Comparison of ENCODE assay signal across 9 mouse cellular contexts in genomic region chr8:57540110-57540838, GRCm38 (mm10). TPM values are rescaled to one million over a fixed set of nuclear protein-coding genes. Genes with fewer than 3 reads are reported as not detected.
DNase-seq lines count a peak whose midpoint lies in the region; ATAC-seq and TF ChIP-seq lines count a peak whose summit lies in the region.
"Had no signal": no experiment of that assay in that cellular context is flagged by ENCODE, and none has a peak within 500 bp of the region (broad histone marks: within the 10 kb centered on the region; RNA-seq: fewer than 3 reads in every experiment).

No protein-coding gene starts in this region.

- no peak overlapping the region for H3K4me2 ChIP-seq in intestine, postnatal 0 days (replicated peaks; ENCODE audit: low read depth)
- no peak overlapping the region for H3K4me2 ChIP-seq in liver, embryonic 14.5 days (ENCODE audit: low read depth)
- H3K4me2 ChIP-seq in neural tube, embryonic 14.5 days (ENCODE audit: low read depth, low read length), result no peak overlapping the region

- H3K79me2 ChIP-seq in MEL (ENCODE audit: control insufficient read depth, insufficient read depth, low read length, poor library complexity), result no peaks in the 10 kb centered on the region

- no peaks in the 10 kb centered on the region for H3K9me3 ChIP-seq in MEL (replicated peaks; ENCODE audit: insufficient read depth, low read length)
- H3K9me3 ChIP-seq in intestine, postnatal 0 days (ENCODE audit: control insufficient read depth), result no peaks in the 10 kb centered on the region
- H3K9me3 ChIP-seq in liver, embryonic 14.5 days (ENCODE audit: control insufficient read depth, low read length), result no peaks in the 10 kb centered on the region
- H3K9me3 ChIP-seq in neural tube, embryonic 14.5 days (ENCODE audit: control insufficient read depth, low read length), result no peaks in the 10 kb centered on the region

- no peaks in the 10 kb centered on the region for H3K4me1 ChIP-seq in MEL (ENCODE audit: control insufficient read depth in 1 of 2, insufficient read depth in 2 of 2, low read length in 2 of 2)
- no peaks in the 10 kb centered on the region for H3K4me1 ChIP-seq in intestine, postnatal 0 days (replicated peaks; ENCODE audit: control insufficient read depth, insufficient read depth, low read length)
- no peaks in the 10 kb centered on the region for H3K4me1 ChIP-seq in liver, embryonic 14.5 days (replicated peaks; ENCODE audit: control insufficient read depth in 2 of 2, insufficient read depth in 2 of 2, low read length in 1 of 2)
- no peaks in the 10 kb centered on the region for H3K4me1 ChIP-seq in neural tube, embryonic 14.5 days (ENCODE audit: control insufficient read depth, insufficient read depth, low read length)
- no peaks in the 10 kb centered on the region for H3K4me1 ChIP-seq in thymus, adult 2 months (replicated peaks; ENCODE audit: control insufficient read depth, insufficient read depth, low read length)

- TF ChIP-seq RAD21 in MEL (IDR thresholded peaks at IDR 0.05; ENCODE audit: low read depth, low read length), result peak; percentile 95

- no peak overlapping the region for H3K9ac ChIP-seq in MEL (ENCODE audit: control insufficient read depth, low read depth, low read length, poor library complexity, severe bottlenecking)
- no peak overlapping the region for H3K9ac ChIP-seq in intestine, postnatal 0 days (ENCODE audit: low read depth, low read length)
- H3K9ac ChIP-seq in liver, embryonic 14.5 days (replicated peaks), result no peak overlapping the region
- H3K9ac ChIP-seq in neural tube, embryonic 14.5 days (replicated peaks; ENCODE audit: low read depth, low read length), result no peak overlapping the region

- peak; percentile 52 to 94 (median 72) for TF ChIP-seq CTCF in MEL (IDR thresholded peaks at IDR 0.05 in 2 of 3, conservative IDR thresholded peaks at IDR 0.05 in 1 of 3; ENCODE audit: control insufficient read depth in 1 of 3, insufficient read depth in 1 of 3, low read depth in 2 of 3, low read length in 3 of 3, poor library complexity in 1 of 3, severe bottlenecking in 1 of 3)
- TF ChIP-seq CTCF in intestine, postnatal 0 days (IDR thresholded peaks at IDR 0.05; ENCODE audit: low read depth), result peak; percentile 81
- peak; percentile 65 for TF ChIP-seq CTCF in liver, embryonic 14.5 days (IDR thresholded peaks at IDR 0.05; ENCODE audit: low read depth)
- no peak; the same call in 1 of the 2 replicates for TF ChIP-seq CTCF in thymus, adult 2 months (IDR thresholded peaks at IDR 0.05; ENCODE audit: borderline replicate concordance, control insufficient read depth, extremely low read depth, insufficient read depth, low read length, poor library complexity)

- no peak overlapping the region for H3K27ac ChIP-seq in MEL (ENCODE audit: control insufficient read depth, low read depth, low read length)
- H3K27ac ChIP-seq in intestine, postnatal 0 days (ENCODE audit: low read depth, low read length), result no peak overlapping the region
- H3K27ac ChIP-seq in liver, embryonic 14.5 days, result no peak overlapping the region
- no peak overlapping the region for H3K27ac ChIP-seq in neural tube, embryonic 14.5 days (ENCODE audit: low read depth, low read length)
- H3K27ac ChIP-seq in thymus, adult 2 months (ENCODE audit: control insufficient read depth, insufficient read depth, low read length), result no peak overlapping the region

- no peaks in the 10 kb centered on the region for H3K27me3 ChIP-seq in MEL (ENCODE audit: control insufficient read depth in 1 of 2, insufficient read depth in 2 of 2, low read length in 2 of 2)
- no peaks in the 10 kb centered on the region for H3K27me3 ChIP-seq in intestine, postnatal 0 days (replicated peaks; ENCODE audit: control insufficient read depth, insufficient read depth, low read length)
- no peaks in the 10 kb centered on the region for H3K27me3 ChIP-seq in liver, embryonic 14.5 days (ENCODE audit: control insufficient read depth, insufficient read depth, low read length)
- H3K27me3 ChIP-seq in neural tube, embryonic 14.5 days (ENCODE audit: control insufficient read depth, insufficient read depth, low read length), result no peaks in the 10 kb centered on the region
- no peaks in the 10 kb centered on the region for H3K27me3 ChIP-seq in thymus, adult 2 months (ENCODE audit: control insufficient read depth, insufficient read depth, low read length)

- no peak for TF ChIP-seq POLR2A in MEL (IDR thresholded peaks at IDR 0.05; ENCODE audit: control insufficient read depth in 1 of 2, insufficient read depth in 1 of 2, low read depth in 1 of 2, low read length in 2 of 2, poor library complexity in 1 of 2)
- TF ChIP-seq POLR2A in thymus, adult 2 months (IDR thresholded peaks at IDR 0.05; ENCODE audit: control insufficient read depth, extremely low read depth, insufficient read depth, low read length, poor library complexity), result no peak

- H3K36me3 ChIP-seq in MEL (ENCODE audit: control insufficient read depth in 1 of 2, insufficient read depth in 2 of 2, low read length in 2 of 2), result no peaks in the 10 kb centered on the region; a peak in 2 of 4 replicates
- H3K36me3 ChIP-seq in intestine, postnatal 0 days (ENCODE audit: control insufficient read depth, insufficient read depth), result peaks cover 14% of the 10 kb centered on the region
- no peaks in the 10 kb centered on the region for H3K36me3 ChIP-seq in liver, embryonic 14.5 days (replicated peaks; ENCODE audit: control insufficient read depth, insufficient read depth, low read depth)
- peaks cover 3% of the 10 kb centered on the region for H3K36me3 ChIP-seq in neural tube, embryonic 14.5 days (ENCODE audit: control insufficient read depth, insufficient read depth, low read length)
- H3K36me3 ChIP-seq in thymus, adult 2 months (ENCODE audit: control insufficient read depth, insufficient read depth, low read length), result peaks cover 29% of the 10 kb centered on the region

- DNase-seq in 3T3-L1 (ENCODE audit: low read depth, low spot score) (peak; percentile 91), MEL (ENCODE audit: low read depth, low spot score) (peak; percentile 84)
- DNase-seq in cerebellum, adult 9-10 months, result peak; percentile 90
- DNase-seq in frontal cortex, postnatal 14 days (ENCODE audit: low spot score in 2 of 2), result peak; percentile 34 to 72
- peak in 1 of 3 experiments; percentile 31 for DNase-seq in liver, embryonic 14.5 days (ENCODE audit: low read depth in 3 of 3, low spot score in 3 of 3)
- DNase-seq in thymus, adult 2 months, result peak; percentile 59

- WGBS in intestine, postnatal 0 days, result 49% methylated on average over 12 of the region's 12 CpGs
- WGBS in liver, embryonic 14.5 days (ENCODE audit: insufficient replicate concordance), result 41% methylated on average over 12 of the region's 12 CpGs
- WGBS in neural tube, embryonic 14.5 days, result 49% methylated on average over 12 of the region's 12 CpGs
- 60% methylated on average over 12 of the region's 12 CpGs for WGBS in thymus, adult 2 months

- no peak for ATAC-seq in intestine, postnatal 0 days
- no peak for ATAC-seq in liver, embryonic 14.5 days (ENCODE audit: insufficient read depth)
- ATAC-seq in neural tube, embryonic 14.5 days (ENCODE audit: low read depth), result peak; percentile 61

- no peak overlapping the region for H3K4me3 ChIP-seq in MEL (ENCODE audit: control insufficient read depth in 1 of 2, insufficient read depth in 1 of 2, low read depth in 2 of 2, low read length in 2 of 2)
- H3K4me3 ChIP-seq in intestine, postnatal 0 days (ENCODE audit: low read depth, low read length), result no peak overlapping the region
- no peak overlapping the region for H3K4me3 ChIP-seq in liver, embryonic 14.5 days (ENCODE audit: insufficient read depth in 1 of 2, low read depth in 2 of 2, low read length in 2 of 2)
- no peak overlapping the region for H3K4me3 ChIP-seq in neural tube, embryonic 14.5 days (ENCODE audit: low read depth, low read length)
- no peak overlapping the region for H3K4me3 ChIP-seq in thymus, adult 2 months (ENCODE audit: control insufficient read depth, insufficient read depth, low read length)
- H3K4me3 ChIP-seq: erythroblast, embryonic 14.5 days had no signal

- TF ChIP-seq EP300 in MEL (IDR thresholded peaks at IDR 0.05; ENCODE audit: low read depth in 1 of 2, low read length in 2 of 2), result no peak
- TF ChIP-seq EP300 in liver, embryonic 14.5 days (IDR thresholded peaks at IDR 0.05; ENCODE audit: low read depth), result no peak

TF ChIP-seq in MEL, 35 proteins besides CTCF, POLR2A, EP300 and RAD21 (continues in another document):
- TF ChIP-seq NRF1 (IDR thresholded peaks at IDR 0.05; ENCODE audit: insufficient read depth, low read depth, low read length, poor library complexity, severe bottlenecking) (no peak), MAZ (IDR thresholded peaks at IDR 0.05; ENCODE audit: low read depth, low read length) (peak; percentile 42; the same call in 1 of the 2 replicates), MEF2A (IDR thresholded peaks at IDR 0.05; ENCODE audit: extremely low read depth, insufficient replicate concordance, low read depth, low read length, poor library complexity, severe bottlenecking) (no peak), USF1 (IDR thresholded peaks at IDR 0.05; ENCODE audit: low read depth, low read length) (no peak), SIN3A (IDR thresholded peaks at IDR 0.05; ENCODE audit: low read length) (peak; percentile 46; the same call in 1 of the 2 replicates), SMC3 (IDR thresholded peaks at IDR 0.05; ENCODE audit: low read depth, low read length) (peak; percentile 94), GATA1 (IDR thresholded peaks at IDR 0.05; ENCODE audit: low read depth, low read length) (no peak; the same call in 1 of the 2 replicates), POLR2AphosphoS2 (IDR thresholded peaks at IDR 0.05; ENCODE audit: low read length) (no peak)

RNA-seq across cellular contexts. Expression of gene Hmgb2, which starts 28.6 kb away (rescaled TPM):
- total RNA-seq in MEL (2012; rRNA removed), result 126 and 160 TPM in 2 replicates
- polyA plus RNA-seq in MEL (2012; ENCODE audit: insufficient read depth in 1 of 2, insufficient read length in 2 of 2, low read depth in 1 of 2, low replicate concordance in 2 of 2, missing spikeins in 1 of 2), result 100 to 1,000 TPM; 220 to 399 TPM
- 197 and 201 TPM in 2 replicates for polyA plus RNA-seq in intestine, postnatal 0 days (2015; fragmentation: Nextera tagmentation; extraction: Ambion mirVana)
- 74.6 and 191 TPM in 2 replicates for polyA plus RNA-seq in liver, embryonic 14.5 days (2012; rRNA removed)
- polyA plus RNA-seq in liver, embryonic 14.5 days (2014; fragmentation: Nextera tagmentation; extraction: Ambion mirVana), result 280 and 300 TPM in 2 replicates
- 24.7 and 52.8 TPM in 2 replicates for polyA plus RNA-seq in neural tube, embryonic 14.5 days (2014; fragmentation: Nextera tagmentation; extraction: Ambion mirVana)
- polyA plus RNA-seq in thymus, adult 2 months (2012; rRNA removed), result 64.0 and 93.8 TPM in 2 replicates

RNA-seq across cellular contexts. Expression of gene Sap30, which starts 52.6 kb away (rescaled TPM):
- total RNA-seq in MEL (2012; rRNA removed), result 34.2 and 45.6 TPM in 2 replicates
- polyA plus RNA-seq in MEL (2012; ENCODE audit: insufficient read depth in 1 of 2, insufficient read length in 2 of 2, low read depth in 1 of 2, low replicate concordance in 2 of 2, missing spikeins in 1 of 2), result 10 to 100 TPM in 1 of 2 experiments, not detected in 1; 64.0 TPM
- 17.1 and 19.9 TPM in 2 replicates for polyA plus RNA-seq in intestine, postnatal 0 days (2015; fragmentation: Nextera tagmentation; extraction: Ambion mirVana)
- polyA plus RNA-seq in liver, embryonic 14.5 days (2012; rRNA removed), result 7.5 and 10.6 TPM in 2 replicates
- polyA plus RNA-seq in liver, embryonic 14.5 days (2014; fragmentation: Nextera tagmentation; extraction: Ambion mirVana), result 14.0 and 14.4 TPM in 2 replicates
- polyA plus RNA-seq in neural tube, embryonic 14.5 days (2014; fragmentation: Nextera tagmentation; extraction: Ambion mirVana), result 25.5 and 32.1 TPM in 2 replicates
- polyA plus RNA-seq in thymus, adult 2 months (2012; rRNA removed), result 19.4 and 27.6 TPM in 2 replicates
